Mouse (Mus musculus) spleen, adult 12 weeks (tissue): Measurements from ENCODE around the gene Dnmt1.
"Not testable (repeated sequence)": the region's sequence is repeated elsewhere in the genome, so short reads cannot be mapped to it uniquely, and the experiment has no call there.

Experiments
- DNase-seq: peaks from one replicate; pipeline ENCODE4 v3.0.0; 2022; ENCODE audit warnings: low spot score

The Dnmt1 gene

GRCm38 (mm10) chr9:20959430-20959938 is at the start of gene Dnmt1:
Dnmt1 (minus strand) TSS chr9:20959888.
- DNase-seq, result no peak

GRCm38 (mm10) chr9:21008007-21008406 is 48.3 kb upstream of the Dnmt1 start:
- no peak for DNase-seq

- no peak for DNase-seq
Measured at GRCm38 (mm10) chr9:21007313-21007952, 47.7 kb upstream of the Dnmt1 start.

- peak; percentile 80 for DNase-seq
Measured at GRCm38 (mm10) chr9:21002627-21003551, 43.2 kb upstream of the Dnmt1 start, which contains the start of gene Mrpl4. Mrpl4 (plus strand) TSS chr9:21002738.

GRCm38 (mm10) chr9:21002270-21002626 is 42.6 kb upstream of the Dnmt1 start:
- no peak for DNase-seq

GRCm38 (mm10) chr9:21001651-21002200 is 42.0 kb upstream of the Dnmt1 start:
- DNase-seq, result no peak

GRCm38 (mm10) chr9:21000811-21001210 is 41.1 kb upstream of the Dnmt1 start:
- no peak for DNase-seq

GRCm38 (mm10) chr9:20998337-20998736 is 38.6 kb upstream of the Dnmt1 start:
- DNase-seq, result not testable (repeated sequence)

GRCm38 (mm10) chr9:20997065-20997464 is 37.4 kb upstream of the Dnmt1 start:
- no peak for DNase-seq

- DNase-seq, result no peak
Measured at GRCm38 (mm10) chr9:20995069-20995468, 35.4 kb upstream of the Dnmt1 start.

GRCm38 (mm10) chr9:20993165-20993898 is 33.6 kb upstream of the Dnmt1 start:
- DNase-seq, result no peak

- DNase-seq, result no peak
Measured at GRCm38 (mm10) chr9:20991587-20991986, 31.9 kb upstream of the Dnmt1 start.

GRCm38 (mm10) chr9:20990861-20991260 is 31.2 kb upstream of the Dnmt1 start:
- DNase-seq, result no peak

GRCm38 (mm10) chr9:20987953-20988352 is 28.3 kb upstream of the Dnmt1 start:
- DNase-seq, result no peak

GRCm38 (mm10) chr9:20986952-20987686 is 27.4 kb upstream of the Dnmt1 start:
- no peak for DNase-seq

GRCm38 (mm10) chr9:20983169-20983568 is 23.5 kb upstream of the Dnmt1 start:
- no peak for DNase-seq

- DNase-seq, result no peak
Measured at GRCm38 (mm10) chr9:20982171-20982570, 22.5 kb upstream of the Dnmt1 start.

- no peak for DNase-seq
Measured at GRCm38 (mm10) chr9:20979769-20980168, 20.1 kb upstream of the Dnmt1 start.

- DNase-seq, result no peak
Measured at GRCm38 (mm10) chr9:20979181-20979580, 19.5 kb upstream of the Dnmt1 start.

GRCm38 (mm10) chr9:20978409-20979095 is 18.9 kb upstream of the Dnmt1 start:
- DNase-seq, result no peak
